Mouse (Mus musculus) thymus, adult 2 months (tissue): Measurements from ENCODE around the gene Tusc2. TPM values are rescaled to one million over a fixed set of nuclear protein-coding genes. Genes with fewer than 3 reads are reported as not detected.
A peak's percentile ranks its signal among the peaks of the same experiment; 100 is the strongest.

ENCODE experiments used
- DNase-seq: peaks from one replicate; pipeline ENCODE4 v3.0.0; 2021
- H3K27ac ChIP-seq: fragments of 200-500 bp; 2 replicates; pipeline ENCODE4 v1.5.1; 2012; ENCODE audit warnings: low read length, control low read depth; ENCODE audit not compliant: control insufficient read depth, insufficient read depth
- H3K27me3 ChIP-seq: fragments of 200-500 bp; 2 replicates; pipeline ENCODE4 v1.6.1; 2012; ENCODE audit warnings: mild to moderate bottlenecking, low read length, moderate library complexity, mixed read lengths; ENCODE audit not compliant: control insufficient read depth, insufficient read depth
- H3K36me3 ChIP-seq: fragments of 200-500 bp; 2 replicates; pipeline ENCODE4 v1.6.1; 2012; ENCODE audit warnings: mild to moderate bottlenecking, low read length, moderate library complexity; ENCODE audit not compliant: control insufficient read depth, insufficient read depth
- H3K4me1 ChIP-seq: fragments of 200-500 bp; replicated peaks from 2 replicates; pipeline ENCODE4 v1.6.1; 2012; ENCODE audit warnings: low read length; ENCODE audit not compliant: control insufficient read depth, insufficient read depth
- H3K4me3 ChIP-seq: fragments of 200-500 bp; 2 replicates; pipeline ENCODE4 v1.5.1; 2012; ENCODE audit warnings: mild to moderate bottlenecking, low read length, control low read depth, moderate library complexity; ENCODE audit not compliant: control insufficient read depth, insufficient read depth
- CTCF ChIP-seq: fragments of 200-500 bp; IDR thresholded peaks from 2 replicates; pipeline ENCODE4 v1.5.1; 2012; ENCODE audit warnings: mild to moderate bottlenecking, control low read depth, low read length, moderate library complexity, borderline replicate concordance; ENCODE audit not compliant: control insufficient read depth, poor library complexity, insufficient read depth; ENCODE audit errors: extremely low read depth
- POLR2A ChIP-seq: fragments of 200-500 bp; IDR thresholded peaks from 2 replicates; pipeline ENCODE4 v1.6.1; 2012; ENCODE audit warnings: mild to moderate bottlenecking, low read length, control low read depth, moderate library complexity; ENCODE audit not compliant: control insufficient read depth, poor library complexity, insufficient read depth; ENCODE audit errors: extremely low read depth
- WGBS: fragments of 180-500 bp; shearing (Covaris S2); methylation state at CpG from one replicate; pipeline ENCODE4 v1.1.7; 2018; 5-methylcytosine and 5-hydroxymethylcytosine counted together
- polyA plus RNA-seq: library from polyadenylated mRNA; depleted of rRNA; stranded (reverse); fragments of >200 nt; gene quantifications from 2 replicates; pipeline ENCODE4 v1.2.3, GENCODE M21; 2012

Gene Tusc2
- polyA plus RNA-seq, 1 experiment: 67.3 TPM

GRCm38 (mm10) chr9:107586974-107587832 lies 24.1 kb downstream of the Tusc2 start, which contains the start of gene Ifrd2:
Gene Ifrd2, plus strand, starts transcription at chr9:107587642.
- Histone ChIP-seq H3K4me1 (peaks cover 16% of the 10 kb centered on the region), H3K4me3 (peak within 1 kb of the TSS; percentile 59), H3K27ac (no peak within 1 kb of the TSS), H3K27me3 (no peaks in the 10 kb centered on the region), H3K36me3 (0 out of 2 replicates have a peak, but pooled peaks cover 5% of the 10 kb centered on the region)
- peak; percentile 99 for DNase-seq
- peak; percentile 59 for TF ChIP-seq POLR2A
- TF ChIP-seq CTCF: 0 out of 2 replicates have a peak, but pooled peaks have one; percentile 36
- 13% methylated on average over 46 of the region's 46 CpGs for WGBS

DNA sequence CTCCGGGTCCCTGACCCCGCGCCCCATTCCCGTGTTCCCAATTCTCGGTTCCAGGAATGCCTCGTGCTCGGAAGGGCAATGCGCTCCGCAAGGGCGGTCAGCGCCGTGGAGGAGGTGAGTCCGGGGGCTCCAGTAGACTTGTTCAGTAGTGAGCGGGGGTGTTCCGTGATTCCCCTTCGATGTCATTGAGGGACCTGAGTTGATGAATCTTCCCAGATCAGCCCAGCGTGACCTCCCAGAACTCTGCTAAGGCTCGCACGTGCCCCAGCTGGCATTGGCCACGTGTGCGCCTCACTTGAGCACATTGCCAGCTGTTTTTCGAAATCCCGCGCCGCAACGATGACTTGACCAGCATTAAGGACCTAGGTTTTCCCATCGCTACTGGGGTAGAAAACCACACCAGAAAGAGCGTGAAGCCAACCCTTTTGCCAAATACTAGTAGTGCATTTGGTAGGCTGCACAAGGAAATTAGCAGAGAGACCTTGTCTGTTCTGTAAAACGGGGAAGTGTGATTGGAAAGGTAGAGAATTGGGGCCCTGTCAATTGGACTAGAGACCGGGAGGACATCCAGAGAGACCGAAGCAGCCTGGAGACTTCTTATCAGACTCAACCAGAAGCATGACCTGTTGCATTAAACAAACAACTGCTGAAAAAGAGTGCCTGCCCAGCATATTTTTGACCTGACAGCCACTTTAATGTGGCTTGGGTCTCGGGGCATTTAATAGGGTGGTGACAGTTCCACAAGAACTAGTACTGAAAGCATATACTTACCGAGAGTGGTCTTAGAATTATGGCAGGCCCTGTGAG lies 25.0 kb downstream of the Tusc2 start:
- H3K4me3 ChIP-seq: peak overlapping the region; percentile 59
- 1% methylated on average over 33 of the region's 33 CpGs for WGBS
- no peak for DNase-seq
- peaks cover 16% of the 10 kb centered on the region for H3K4me1 ChIP-seq
- H3K27ac ChIP-seq: no peak overlapping the region
- 0 out of 2 replicates have a peak, but pooled peaks cover 6% of the 10 kb centered on the region for H3K36me3 ChIP-seq
- H3K27me3 ChIP-seq: no peaks in the 10 kb centered on the region
- no peak for TF ChIP-seq POLR2A
- TF ChIP-seq CTCF: no peak

DNA sequence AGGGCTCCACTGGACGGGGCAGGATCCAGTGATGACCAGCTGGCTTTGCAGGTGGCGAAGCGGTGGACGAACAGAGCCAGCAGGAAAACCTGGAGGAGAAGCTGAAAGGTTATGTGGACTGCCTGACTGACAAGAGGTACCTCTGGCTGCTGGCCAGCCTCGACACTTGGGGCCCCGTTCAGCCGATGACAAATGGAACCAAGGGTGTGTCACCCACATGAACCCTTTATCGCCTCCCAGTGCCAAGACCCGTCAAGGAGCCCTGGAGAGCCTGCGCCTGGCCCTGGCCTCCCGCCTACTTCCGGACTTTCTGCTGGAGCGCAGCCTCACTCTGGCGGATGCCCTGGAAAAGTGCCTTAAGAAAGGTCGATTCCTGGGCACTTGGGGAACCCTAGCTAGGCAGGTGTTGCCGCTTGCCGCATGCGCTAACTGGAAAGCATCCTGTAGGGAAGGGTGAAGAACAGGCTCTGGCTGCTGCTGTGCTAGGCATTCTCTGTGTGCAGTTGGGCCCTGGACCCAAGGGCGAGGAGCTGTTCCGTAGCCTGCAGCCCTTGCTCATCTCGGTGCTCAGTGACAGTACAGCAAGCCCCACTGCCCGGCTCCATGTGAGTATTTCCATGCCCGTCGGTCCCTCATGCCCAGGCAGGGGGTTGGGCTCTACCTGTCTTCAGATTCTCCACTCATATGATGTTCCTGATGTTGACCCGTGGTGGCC lies 27.2 kb downstream of the Tusc2 start:
- TF ChIP-seq CTCF (no peak), POLR2A (no peak)
- no peak for DNase-seq
- H3K27me3 ChIP-seq: no peaks in the 10 kb centered on the region
- H3K4me3 ChIP-seq: no peak overlapping the region
- peaks cover 6% of the 10 kb centered on the region; the same call in 1 of the 2 replicates for H3K36me3 ChIP-seq
- H3K4me1 ChIP-seq: peaks cover 16% of the 10 kb centered on the region
- WGBS: 96% methylated on average over 25 of the region's 25 CpGs
- H3K27ac ChIP-seq: no peak overlapping the region

DNA sequence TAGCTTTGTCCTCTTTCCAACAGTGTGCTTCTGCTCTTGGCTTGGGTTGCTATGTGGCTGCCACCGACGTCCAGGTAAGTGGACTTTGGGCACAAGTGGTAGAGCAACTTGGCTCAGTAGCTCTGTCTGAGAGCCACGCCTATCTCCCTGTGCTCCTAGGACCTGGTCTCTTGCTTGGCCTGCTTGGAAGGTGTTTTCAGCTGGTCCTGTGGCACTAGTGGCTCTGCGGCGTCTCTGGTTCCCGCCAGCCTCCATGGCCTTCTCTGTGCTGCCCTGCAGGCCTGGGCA lies 27.7 kb downstream of the Tusc2 start:
- whole genome bisulfite sequencing: 98% methylated on average over 6 of the region's 6 CpGs
- no peak for TF ChIP-seq CTCF
- no peak for TF ChIP-seq POLR2A

DNA sequence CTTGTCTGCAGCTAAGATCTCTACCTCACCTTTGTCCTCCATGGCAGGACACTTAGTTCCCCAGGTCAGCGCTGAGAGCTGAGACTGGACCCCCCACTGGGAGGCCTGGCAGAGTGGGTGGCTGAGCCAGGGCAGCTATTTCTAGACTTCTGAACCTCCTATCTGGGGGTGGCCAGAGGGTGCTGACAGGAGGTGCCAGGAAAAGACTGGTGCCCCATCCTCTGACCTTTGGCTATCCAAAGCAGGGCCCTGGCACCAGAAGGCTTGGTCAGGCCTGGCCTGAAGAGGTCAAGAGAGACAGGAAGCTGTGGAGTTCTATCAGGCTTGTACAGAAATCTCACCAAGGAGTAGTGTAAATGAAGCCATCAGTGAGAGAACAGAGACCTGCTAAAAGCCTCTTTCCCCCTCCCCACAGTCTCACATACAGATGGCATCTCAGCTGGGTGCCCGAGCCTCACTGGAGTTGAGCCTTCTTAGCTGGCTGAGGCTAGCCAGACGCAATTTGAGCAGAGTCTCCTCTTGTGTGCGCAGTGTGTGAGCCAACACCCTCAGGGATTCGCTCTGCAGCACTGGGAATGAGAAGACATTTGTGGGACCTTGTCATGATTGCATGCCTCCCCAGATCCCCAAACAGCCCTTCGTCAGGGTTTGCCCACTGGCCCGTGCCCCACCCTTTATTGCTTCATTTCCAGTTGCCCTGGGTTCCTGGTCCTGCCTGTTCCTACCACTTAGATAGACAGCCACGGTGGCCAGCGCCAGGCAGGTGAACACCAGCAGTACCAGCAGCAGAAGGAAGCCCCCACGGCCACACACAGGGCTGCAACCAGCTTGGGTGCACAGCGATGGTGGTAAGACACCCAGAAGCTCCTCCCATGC lies 30.3 kb downstream of the Tusc2 start:
- TF ChIP-seq CTCF (no peak), POLR2A (no peak)
- Histone ChIP-seq H3K27me3 (no peaks in the 10 kb centered on the region), H3K36me3 (peaks cover 6% of the 10 kb centered on the region; the same call in 1 of the 2 replicates), H3K27ac (no peak overlapping the region), H3K4me3 (no peak overlapping the region), H3K4me1 (peaks cover 7% of the 10 kb centered on the region; the same call in 1 of the 2 replicates)
- no peak for DNase-seq
- 96% methylated on average over 11 of the region's 11 CpGs for WGBS

More for the DNA sequence above, 27.7 kb downstream of the Tusc2 start:
- H3K36me3 ChIP-seq: peaks cover 6% of the 10 kb centered on the region; the same call in 1 of the 2 replicates
- H3K27ac ChIP-seq: no peak overlapping the region
- no peaks in the 10 kb centered on the region for H3K27me3 ChIP-seq
- no peak for DNase-seq
- H3K4me1 ChIP-seq: peaks cover 16% of the 10 kb centered on the region
- no peak overlapping the region for H3K4me3 ChIP-seq
